Mouse (Mus musculus) liver (tissue): ENCODE measurements around the gene Brd4.

Source experiments
- DNase-seq: peaks from one replicate; pipeline ENCODE4 v3.0.0-alpha.2; 2020; ENCODE audit warnings: mixed read lengths

Brd4 gene

GRCm38 (mm10) chr17:32284262-32285137 lies at the start of gene Brd4:
Gene Brd4, minus strand, starts transcription at chr17:32284722.
- DNase-seq = peak; percentile 92

- DNase-seq = peak; percentile 19
These were observed 49.3 kb upstream of the Brd4 start for GRCm38 (mm10) chr17:32333675-32334303.

- no peak for DNase-seq
These were observed 43.0 kb upstream of the Brd4 start for GRCm38 (mm10) chr17:32327501-32327900.

- DNase-seq = no peak
These were observed 38.3 kb upstream of the Brd4 start for GRCm38 (mm10) chr17:32322809-32323208.

GRCm38 (mm10) chr17:32321836-32322235 lies 37.3 kb upstream of the Brd4 start:
- no peak for DNase-seq

- DNase-seq = no peak
These were observed 36.8 kb upstream of the Brd4 start for GRCm38 (mm10) chr17:32321390-32321734.

GRCm38 (mm10) chr17:32320597-32321389 lies 36.3 kb upstream of the Brd4 start, which contains the start of gene Akap8:
Gene Akap8, minus strand, starts transcription at chr17:32321238.
- DNase-seq = peak; percentile 98

GRCm38 (mm10) chr17:32319950-32320349 lies 35.4 kb upstream of the Brd4 start:
- no peak for DNase-seq

- no peak for DNase-seq
These were observed 33.2 kb upstream of the Brd4 start for GRCm38 (mm10) chr17:32317708-32318107.

- DNase-seq = no peak
These were observed 32.5 kb upstream of the Brd4 start for GRCm38 (mm10) chr17:32317032-32317431.

GRCm38 (mm10) chr17:32315560-32315959 lies 31.0 kb upstream of the Brd4 start:
- no peak for DNase-seq

- peak; percentile 27 for DNase-seq
These were observed 29.4 kb upstream of the Brd4 start for GRCm38 (mm10) chr17:32313892-32314291.

- no peak for DNase-seq
These were observed 28.3 kb upstream of the Brd4 start for GRCm38 (mm10) chr17:32312801-32313200.

- no peak for DNase-seq
These were observed 23.4 kb upstream of the Brd4 start for GRCm38 (mm10) chr17:32307963-32308362.

- no peak for DNase-seq
These were observed 13.6 kb upstream of the Brd4 start for GRCm38 (mm10) chr17:32298125-32298524.

- DNase-seq = no peak
These were observed 11.4 kb upstream of the Brd4 start for GRCm38 (mm10) chr17:32295901-32296300.

GRCm38 (mm10) chr17:32295160-32295559 lies 10.6 kb upstream of the Brd4 start:
- DNase-seq = no peak

- DNase-seq = peak; percentile 53
These were observed 682 bp upstream of the Brd4 start for GRCm38 (mm10) chr17:32285138-32285670.

- peak; percentile 82 for DNase-seq
These were observed 726 bp downstream of the Brd4 start for GRCm38 (mm10) chr17:32283771-32284221.

- peak; percentile 33 for DNase-seq
These were observed 1.2 kb downstream of the Brd4 start for GRCm38 (mm10) chr17:32283341-32283740.

GRCm38 (mm10) chr17:32281611-32282310 lies 2.8 kb downstream of the Brd4 start:
- DNase-seq = no peak

GRCm38 (mm10) chr17:32281126-32281525 lies 3.4 kb downstream of the Brd4 start:
- DNase-seq = no peak
